8 mouse cellular contexts compared by ENCODE assay signal in the genomic region with DNA sequence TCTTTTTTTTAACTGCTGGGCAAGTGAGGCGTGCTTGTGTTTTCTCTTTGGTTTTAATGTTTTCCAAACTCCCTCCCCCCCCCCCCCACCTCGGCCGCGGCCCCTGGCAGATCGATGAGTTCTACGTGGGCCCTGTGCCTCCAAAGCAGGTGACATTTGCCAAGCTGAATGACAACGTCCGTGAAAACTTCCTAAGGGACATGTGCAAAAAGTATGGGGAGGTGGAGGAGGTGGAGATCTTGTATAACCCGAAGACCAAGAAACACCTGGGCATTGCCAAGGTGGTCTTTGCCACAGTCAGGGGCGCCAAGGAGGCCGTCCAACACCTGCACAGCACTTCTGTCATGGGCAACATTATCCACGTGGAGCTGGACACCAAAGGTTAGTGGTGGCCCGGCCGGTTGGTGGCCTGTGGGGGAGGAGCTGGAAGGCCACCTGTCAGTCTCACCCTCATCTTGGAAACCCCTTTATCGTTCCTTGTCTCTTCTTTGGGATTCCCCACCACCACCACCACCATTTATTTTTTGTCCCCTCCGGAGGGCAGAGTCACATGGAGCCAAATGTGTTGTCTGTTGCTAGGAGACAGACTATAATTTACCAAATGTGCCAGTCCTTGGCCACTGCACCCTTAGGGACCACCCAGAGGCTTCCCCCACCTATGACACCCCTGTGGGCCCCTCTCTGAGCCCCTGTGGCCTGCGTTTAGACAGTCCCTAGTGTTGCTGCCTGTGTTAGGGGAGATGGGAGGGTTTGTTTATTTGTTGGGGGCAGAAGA. TPM values are rescaled to one million over a fixed set of nuclear protein-coding genes. Genes with fewer than 3 reads are reported as not detected.
DNase-seq lines count a peak whose midpoint lies in the region; ATAC-seq and TF ChIP-seq lines count a peak whose summit lies in the region.

No protein-coding gene starts in this region.

- peaks cover 3% of the 10 kb centered on the region for H3K36me3 ChIP-seq in testis, adult 2 months (ENCODE audit: control insufficient read depth, insufficient read depth, low read length)
- H3K36me3 ChIP-seq in limb, embryonic 10.5 days: peaks cover 51% of the 10 kb centered on the region
- H3K36me3 ChIP-seq in neural tube, embryonic 15.5 days: peaks cover 30% of the 10 kb centered on the region

- peak overlapping the region; percentile 94 for H3K4me3 ChIP-seq in testis, adult 2 months (ENCODE audit: control insufficient read depth, low read depth, low read length)
- H3K4me3 ChIP-seq in limb, embryonic 10.5 days: peak overlapping the region; percentile 99
- peak overlapping the region; percentile 85 for H3K4me3 ChIP-seq in neural tube, embryonic 15.5 days (replicated peaks)

- no peak for ATAC-seq in neural tube, embryonic 15.5 days (ENCODE audit: low FRiP score)

- H3K27ac ChIP-seq in testis, adult 2 months (ENCODE audit: control insufficient read depth, insufficient read depth, low read depth, low read length): no peak overlapping the region
- H3K27ac ChIP-seq in limb, embryonic 10.5 days: peak overlapping the region; percentile 100; the same call in 1 of the 2 replicates
- peak overlapping the region; percentile 42 for H3K27ac ChIP-seq in neural tube, embryonic 15.5 days (replicated peaks)

- H3K9ac ChIP-seq in neural tube, embryonic 15.5 days (replicated peaks): peak overlapping the region; percentile 100

- DNase-seq in cerebellum, adult 11-12 months: peak; percentile 76
- DNase-seq in cerebellum, postnatal 4 days (ENCODE audit: low spot score in 2 of 2): no peak
- no peak for DNase-seq in testis, postnatal 14 days (ENCODE audit: low spot score)
- peak; percentile 46 for DNase-seq in limb, embryonic 10.5 days (ENCODE audit: low spot score)
- DNase-seq in frontal cortex, postnatal 25 days (ENCODE audit: low spot score in 2 of 2): no peak
- DNase-seq in left cerebral cortex, adult 11 months (ENCODE audit: low spot score): no peak

- peak overlapping the region; percentile 98 for H3K4me2 ChIP-seq in neural tube, embryonic 15.5 days

- no peaks in the 10 kb centered on the region for H3K27me3 ChIP-seq in testis, adult 2 months (ENCODE audit: control insufficient read depth, insufficient read depth, low read length)
- no peaks in the 10 kb centered on the region for H3K27me3 ChIP-seq in limb, embryonic 10.5 days (ENCODE audit: low read depth, poor library complexity, severe bottlenecking)
- H3K27me3 ChIP-seq in neural tube, embryonic 15.5 days (replicated peaks): no peaks in the 10 kb centered on the region

- H3K9me3 ChIP-seq in limb, embryonic 10.5 days (replicated peaks): no peaks in the 10 kb centered on the region
- no peaks in the 10 kb centered on the region for H3K9me3 ChIP-seq in neural tube, embryonic 15.5 days (replicated peaks)

- 8% methylated on average over 17 of the region's 17 CpGs for WGBS in limb, embryonic 10.5 days
- WGBS in neural tube, embryonic 15.5 days: 3% methylated on average over 17 of the region's 17 CpGs

- TF ChIP-seq CTCF in testis, adult 2 months (IDR thresholded peaks at IDR 0.05; ENCODE audit: control insufficient read depth, insufficient read depth, insufficient replicate concordance, low read depth, low read length): no peak

- peaks cover 43% of the 10 kb centered on the region for H3K4me1 ChIP-seq in testis, adult 2 months (ENCODE audit: control insufficient read depth, insufficient read depth, low read length)
- peaks cover 52% of the 10 kb centered on the region for H3K4me1 ChIP-seq in limb, embryonic 10.5 days
- H3K4me1 ChIP-seq in neural tube, embryonic 15.5 days: peaks cover 55% of the 10 kb centered on the region

- TF ChIP-seq POLR2A in testis, adult 2 months (IDR thresholded peaks at IDR 0.05; ENCODE audit: control insufficient read depth, low read depth, low read length): no peak

RNA-seq across cellular contexts. Expression of a gene that starts 2.2 kb away (rescaled TPM):
- 11.3 and 13.7 TPM in 2 replicates for polyA plus RNA-seq in testis, adult 2 months (2012; rRNA removed)
- 9.4 and 10.6 TPM in 2 replicates for polyA plus RNA-seq in limb, embryonic 10.5 days (2016; fragmentation: Nextera tagmentation; extraction: Ambion mirVana)
- 10.5 and 11.2 TPM in 2 replicates for polyA plus RNA-seq in neural tube, embryonic 15.5 days (2015; fragmentation: Nextera tagmentation; extraction: Ambion mirVana)

RNA-seq across cellular contexts. Expression of a gene that starts 11.7 kb away (rescaled TPM):
- 0.78 and 1.1 TPM in 2 replicates for polyA plus RNA-seq in testis, adult 2 months (2012; rRNA removed)
- polyA plus RNA-seq in limb, embryonic 10.5 days (2016; fragmentation: Nextera tagmentation; extraction: Ambion mirVana): 1.8 and 2.0 TPM in 2 replicates
- 19.2 and 20.9 TPM in 2 replicates for polyA plus RNA-seq in neural tube, embryonic 15.5 days (2015; fragmentation: Nextera tagmentation; extraction: Ambion mirVana)

RNA-seq across cellular contexts. Expression of a gene that starts 25.1 kb away (rescaled TPM):
- polyA plus RNA-seq in testis, adult 2 months (2012; rRNA removed): 36.3 and 37.1 TPM in 2 replicates
- 90.1 and 92.0 TPM in 2 replicates for polyA plus RNA-seq in limb, embryonic 10.5 days (2016; fragmentation: Nextera tagmentation; extraction: Ambion mirVana)
- polyA plus RNA-seq in neural tube, embryonic 15.5 days (2015; fragmentation: Nextera tagmentation; extraction: Ambion mirVana): 79.5 and 81.1 TPM in 2 replicates

RNA-seq across cellular contexts. Expression of a gene that starts 38.4 kb away (rescaled TPM):
- 1.7 TPM in 2 replicates for polyA plus RNA-seq in testis, adult 2 months (2012; rRNA removed)
- polyA plus RNA-seq in limb, embryonic 10.5 days (2016; fragmentation: Nextera tagmentation; extraction: Ambion mirVana): not detected in 2 replicates
- 0.50 TPM in 1 of 2 replicates, not detected in the other for polyA plus RNA-seq in neural tube, embryonic 15.5 days (2015; fragmentation: Nextera tagmentation; extraction: Ambion mirVana)

Comparison
In these comparisons a context has a peak if more than half of its experiments do, and no peak if none do; other contexts are left out.
1. DNase-seq: peak in cerebellum, adult 11-12 months (single experiment) and limb, embryonic 10.5 days (single experiment); none in cerebellum, postnatal 4 days (0 of 2), testis, postnatal 14 days (single experiment), frontal cortex, postnatal 25 days (0 of 2) and left cerebral cortex, adult 11 months (single experiment).
2. Peak in every context shown above with its lines, with median percentiles within 50 percentile points of each other: H3K4me3 ChIP-seq.